Mouse (Mus musculus): ENCODE data around the gene Tmtc1. TPM values are rescaled to one million over a fixed set of nuclear protein-coding genes. Genes with fewer than 3 reads are reported as not detected.

Gene Tmtc1
- polyA plus RNA-seq, 1 experiment from 2014 or later: 1.0 TPM

DNA sequence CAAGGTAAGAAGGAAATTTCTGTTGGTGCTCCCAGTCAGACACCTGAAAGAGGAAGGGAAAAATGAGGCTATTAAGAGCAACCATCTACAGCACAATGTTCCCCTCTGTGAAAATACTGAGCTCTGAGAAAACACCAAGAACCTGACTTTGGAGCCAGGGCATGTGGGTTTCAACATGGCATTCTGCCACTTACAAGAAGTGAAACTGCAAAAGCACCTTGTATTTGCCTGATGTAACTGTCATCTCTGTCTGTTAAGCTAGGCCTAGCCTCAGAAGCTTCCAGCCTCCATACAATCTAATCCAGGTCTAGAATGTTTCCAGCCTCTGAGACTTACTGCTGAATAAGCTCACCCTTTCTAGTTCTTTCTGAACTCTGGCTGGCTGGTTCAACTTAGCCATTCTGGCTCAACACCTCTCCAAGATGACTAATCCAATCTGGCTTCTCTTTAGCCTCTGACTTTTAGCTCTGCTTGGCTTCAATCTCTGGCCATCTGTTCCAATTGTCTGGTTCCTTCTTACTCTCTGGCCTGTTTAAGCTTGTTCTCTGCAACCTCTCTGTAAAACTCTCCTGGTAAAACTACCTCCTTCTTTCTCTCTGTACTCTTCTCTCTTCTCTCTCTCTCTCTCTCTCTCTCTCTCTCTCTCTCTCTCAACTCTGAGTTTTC lies 107.8 kb downstream of the Tmtc1 start:
- Histone ChIP-seq H3K27me3 (ENCODE audit: control insufficient read depth, insufficient read depth, low read length) (no peaks in the 10 kb centered on the region), H3K9ac (ENCODE audit: low read length) (no peak overlapping the region), H3K36me3 (ENCODE audit: control insufficient read depth, insufficient read depth, low read length) (no peaks in the 10 kb centered on the region), H3K4me1 (ENCODE audit: control insufficient read depth, insufficient read depth, low read length) (no peaks in the 10 kb centered on the region), H3K4me2 (ENCODE audit: low read depth, severe bottlenecking) (no peak overlapping the region), H3K4me3 (ENCODE audit: low read depth, low read length) (no peak overlapping the region), H3K27ac (replicated peaks; ENCODE audit: low read depth, low read length) (no peak overlapping the region), H3K9me3 (ENCODE audit: control insufficient read depth, low read length) (no peaks in the 10 kb centered on the region)
- DNase-seq (ENCODE audit: low spot score) (no peak), ATAC-seq (ENCODE audit: insufficient number of reproducible peaks, low FRiP score, low TSS enrichment, low read depth) (no peak)

DNA sequence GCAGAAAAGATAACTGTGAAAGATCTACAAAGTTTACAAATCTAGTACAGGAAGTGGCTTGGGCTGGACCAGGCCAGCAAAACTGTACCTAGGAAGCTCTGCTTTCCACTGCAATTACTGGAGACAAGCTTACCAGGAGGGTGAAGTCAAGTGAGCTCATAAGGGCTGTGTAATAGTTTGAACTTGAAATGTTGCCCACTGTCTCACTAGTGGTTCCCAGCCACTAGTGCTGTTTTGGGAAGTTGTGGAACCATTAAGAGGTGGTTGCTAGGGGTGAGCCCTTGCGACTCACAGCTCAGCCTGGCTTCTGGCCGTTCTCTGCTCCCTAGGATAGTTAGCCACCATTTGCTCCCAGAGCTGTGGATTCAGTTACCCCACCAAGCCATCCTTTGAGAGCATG lies 112.3 kb downstream of the Tmtc1 start:
- Histone ChIP-seq H3K4me3 (ENCODE audit: low read depth, low read length) (no peak overlapping the region), H3K27me3 (ENCODE audit: control insufficient read depth, insufficient read depth, low read length) (no peaks in the 10 kb centered on the region), H3K27ac (replicated peaks; ENCODE audit: low read depth, low read length) (no peak overlapping the region), H3K9ac (ENCODE audit: low read length) (no peak overlapping the region), H3K4me2 (ENCODE audit: low read depth, severe bottlenecking) (no peak overlapping the region), H3K9me3 (ENCODE audit: control insufficient read depth, low read length) (no peaks in the 10 kb centered on the region), H3K36me3 (ENCODE audit: control insufficient read depth, insufficient read depth, low read length) (no peaks in the 10 kb centered on the region), H3K4me1 (ENCODE audit: control insufficient read depth, insufficient read depth, low read length) (no peaks in the 10 kb centered on the region)
- 77% methylated on average over 2 of the region's 2 CpGs for WGBS
- DNase-seq (ENCODE audit: low spot score) (no peak), ATAC-seq (ENCODE audit: insufficient number of reproducible peaks, low FRiP score, low TSS enrichment, low read depth) (no peak)

DNA sequence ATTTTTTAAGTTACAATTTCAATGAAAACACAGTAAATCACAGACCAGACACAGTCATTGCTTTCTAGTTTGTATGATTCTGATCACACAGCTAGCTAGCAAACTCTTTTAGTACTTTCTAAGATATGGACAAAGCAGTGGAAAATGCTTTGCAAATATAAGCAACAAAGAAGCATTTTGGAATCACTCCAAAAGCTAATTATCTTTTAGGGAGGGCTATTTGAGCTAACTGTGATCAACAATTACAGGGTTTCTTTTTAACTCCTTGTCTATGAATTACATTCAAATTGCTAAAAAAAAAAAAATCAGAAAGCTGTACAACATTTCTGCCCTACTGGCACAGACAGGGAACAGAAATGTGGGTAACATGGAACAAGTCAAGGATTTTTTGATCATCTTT lies 114.2 kb downstream of the Tmtc1 start:
- Histone ChIP-seq H3K9me3 (ENCODE audit: control insufficient read depth, low read length) (no peaks in the 10 kb centered on the region), H3K4me2 (ENCODE audit: low read depth, severe bottlenecking) (no peak overlapping the region), H3K4me1 (ENCODE audit: control insufficient read depth, insufficient read depth, low read length) (no peaks in the 10 kb centered on the region), H3K36me3 (ENCODE audit: control insufficient read depth, insufficient read depth, low read length) (no peaks in the 10 kb centered on the region), H3K9ac (ENCODE audit: low read length) (no peak overlapping the region), H3K27ac (replicated peaks; ENCODE audit: low read depth, low read length) (no peak overlapping the region), H3K4me3 (ENCODE audit: low read depth, low read length) (no peak overlapping the region), H3K27me3 (ENCODE audit: control insufficient read depth, insufficient read depth, low read length) (no peaks in the 10 kb centered on the region)
- DNase-seq (ENCODE audit: low spot score): no peak
- no peak for ATAC-seq (ENCODE audit: insufficient number of reproducible peaks, low FRiP score, low TSS enrichment, low read depth)

DNA sequence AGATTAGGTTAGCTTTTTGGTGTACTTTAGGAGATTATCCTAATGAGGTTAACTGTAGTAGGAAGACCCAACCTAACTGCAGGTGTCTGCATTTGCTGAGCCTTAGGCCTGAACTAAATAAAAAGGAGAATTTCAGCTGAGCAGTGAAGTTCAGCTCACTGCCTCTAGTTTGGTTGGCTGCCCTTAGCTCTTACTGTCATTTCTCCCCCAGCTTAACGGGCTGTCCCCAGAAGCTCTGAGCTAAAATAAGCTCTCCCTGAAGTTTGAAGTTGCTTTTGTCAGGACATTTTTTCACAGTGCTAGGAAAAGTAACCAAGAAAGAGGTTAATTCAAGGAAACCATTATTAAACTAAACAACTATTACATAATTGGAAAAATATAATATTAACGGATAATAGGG lies 115.3 kb downstream of the Tmtc1 start:
- DNase-seq (ENCODE audit: low spot score) (no peak), ATAC-seq (ENCODE audit: insufficient number of reproducible peaks, low FRiP score, low TSS enrichment, low read depth) (no peak)
- H3K9ac ChIP-seq (ENCODE audit: low read length): no peak overlapping the region
- H3K27me3 ChIP-seq (ENCODE audit: control insufficient read depth, insufficient read depth, low read length): no peaks in the 10 kb centered on the region
- no peak overlapping the region for H3K4me2 ChIP-seq (ENCODE audit: low read depth, severe bottlenecking)
- H3K4me1 ChIP-seq (ENCODE audit: control insufficient read depth, insufficient read depth, low read length): no peaks in the 10 kb centered on the region
- no peak overlapping the region for H3K4me3 ChIP-seq (ENCODE audit: low read depth, low read length)
- H3K27ac ChIP-seq (replicated peaks; ENCODE audit: low read depth, low read length): no peak overlapping the region
- 73% methylated on average over 2 of the region's 2 CpGs for WGBS
- no peaks in the 10 kb centered on the region for H3K9me3 ChIP-seq (ENCODE audit: control insufficient read depth, low read length)
- H3K36me3 ChIP-seq (ENCODE audit: control insufficient read depth, insufficient read depth, low read length): no peaks in the 10 kb centered on the region

DNA sequence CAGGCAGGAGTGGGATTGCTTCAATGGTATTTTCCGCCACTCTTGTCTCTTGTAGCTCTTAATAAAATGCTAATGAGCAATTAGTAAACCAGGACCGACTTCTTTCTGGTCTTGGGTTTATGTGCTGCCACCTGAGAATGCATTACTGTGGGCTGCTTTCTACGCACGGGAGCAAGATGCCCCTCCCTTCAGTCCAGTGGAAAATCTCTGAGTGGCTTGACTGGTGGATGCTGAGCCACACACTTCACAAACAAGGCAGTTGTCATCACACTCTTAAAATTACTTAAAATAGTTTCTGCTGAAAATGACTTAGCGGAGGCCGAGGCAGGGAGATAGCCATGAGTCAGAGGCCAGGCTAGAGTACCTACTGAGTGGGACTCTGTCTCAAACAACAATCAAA lies 116.1 kb downstream of the Tmtc1 start:
- Histone ChIP-seq H3K4me1 (ENCODE audit: control insufficient read depth, insufficient read depth, low read length) (no peaks in the 10 kb centered on the region), H3K36me3 (ENCODE audit: control insufficient read depth, insufficient read depth, low read length) (no peaks in the 10 kb centered on the region), H3K4me3 (ENCODE audit: low read depth, low read length) (no peak overlapping the region), H3K9ac (ENCODE audit: low read length) (no peak overlapping the region), H3K27me3 (ENCODE audit: control insufficient read depth, insufficient read depth, low read length) (no peaks in the 10 kb centered on the region), H3K9me3 (ENCODE audit: control insufficient read depth, low read length) (no peaks in the 10 kb centered on the region), H3K4me2 (ENCODE audit: low read depth, severe bottlenecking) (no peak overlapping the region), H3K27ac (replicated peaks; ENCODE audit: low read depth, low read length) (no peak overlapping the region)
- ATAC-seq (ENCODE audit: insufficient number of reproducible peaks, low FRiP score, low TSS enrichment, low read depth) (no peak), DNase-seq (ENCODE audit: low spot score) (no peak)
- 56% methylated on average over 6 of the region's 6 CpGs for WGBS

DNA sequence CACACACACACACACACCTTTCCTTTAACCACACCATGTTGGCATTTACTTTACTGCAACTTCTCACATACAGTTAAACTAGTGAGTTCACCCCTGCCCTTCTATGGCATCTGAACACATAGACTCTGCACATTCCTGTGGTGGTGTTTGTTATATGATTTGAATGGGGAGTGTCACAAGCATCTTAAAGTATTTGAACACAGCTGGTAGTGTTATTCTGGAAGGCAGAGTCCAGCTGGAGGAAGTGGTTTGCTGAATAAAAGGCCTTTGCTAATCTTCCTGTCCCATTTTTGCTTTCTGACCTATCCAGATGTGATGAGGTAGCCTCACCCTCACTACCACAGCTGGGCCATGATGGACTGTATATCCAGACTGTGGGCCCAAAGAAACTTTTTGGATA lies 125.5 kb downstream of the Tmtc1 start:
- no peak overlapping the region for H3K9ac ChIP-seq (ENCODE audit: low read length)
- H3K9me3 ChIP-seq (ENCODE audit: control insufficient read depth, low read length): no peaks in the 10 kb centered on the region
- ATAC-seq (ENCODE audit: insufficient number of reproducible peaks, low FRiP score, low TSS enrichment, low read depth): no peak
- no peak overlapping the region for H3K27ac ChIP-seq (replicated peaks; ENCODE audit: low read depth, low read length)
- no peaks in the 10 kb centered on the region for H3K36me3 ChIP-seq (ENCODE audit: control insufficient read depth, insufficient read depth, low read length)
- no peak overlapping the region for H3K4me3 ChIP-seq (ENCODE audit: low read depth, low read length)
- DNase-seq (ENCODE audit: low spot score): no peak
- H3K27me3 ChIP-seq (ENCODE audit: control insufficient read depth, insufficient read depth, low read length): no peaks in the 10 kb centered on the region
- H3K4me1 ChIP-seq (ENCODE audit: control insufficient read depth, insufficient read depth, low read length): no peaks in the 10 kb centered on the region
- H3K4me2 ChIP-seq (ENCODE audit: low read depth, severe bottlenecking): no peak overlapping the region

DNA sequence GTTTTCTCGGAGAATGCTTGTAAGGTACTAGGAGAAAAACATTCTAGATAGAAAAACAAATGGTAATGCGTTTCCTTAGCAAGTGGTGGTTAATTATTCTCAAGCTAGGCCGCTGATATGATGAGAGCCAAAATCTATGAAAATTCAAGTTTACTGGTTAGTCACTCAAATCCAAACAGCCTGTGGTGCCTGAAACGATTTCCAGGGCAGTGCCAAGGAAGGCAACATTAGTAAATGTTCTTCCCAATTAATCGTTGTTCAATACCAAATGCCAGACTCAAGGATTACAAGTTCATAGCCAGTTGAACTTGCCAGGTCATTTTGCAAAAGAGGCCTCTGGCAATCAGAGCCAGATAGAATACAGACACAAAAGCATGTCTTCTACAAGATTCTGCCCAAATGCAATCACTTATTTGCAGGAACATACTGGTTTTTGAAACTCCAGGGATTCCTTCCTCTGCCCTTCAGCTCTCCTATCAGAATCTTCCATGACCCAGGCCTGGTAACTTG lies 128.6 kb downstream of the Tmtc1 start:
- no peak overlapping the region for H3K27ac ChIP-seq (replicated peaks; ENCODE audit: low read depth, low read length)
- no peak overlapping the region for H3K4me2 ChIP-seq (ENCODE audit: low read depth, severe bottlenecking)
- DNase-seq (ENCODE audit: low spot score): no peak
- H3K36me3 ChIP-seq (ENCODE audit: control insufficient read depth, insufficient read depth, low read length): no peaks in the 10 kb centered on the region
- 79% methylated on average over 5 of the region's 5 CpGs for WGBS
- ATAC-seq (ENCODE audit: insufficient number of reproducible peaks, low FRiP score, low TSS enrichment, low read depth): no peak
- H3K4me3 ChIP-seq (ENCODE audit: low read depth, low read length): no peak overlapping the region
- no peaks in the 10 kb centered on the region for H3K9me3 ChIP-seq (ENCODE audit: control insufficient read depth, low read length)
- H3K4me1 ChIP-seq (ENCODE audit: control insufficient read depth, insufficient read depth, low read length): no peaks in the 10 kb centered on the region
- no peak overlapping the region for H3K9ac ChIP-seq (ENCODE audit: low read length)
- no peaks in the 10 kb centered on the region for H3K27me3 ChIP-seq (ENCODE audit: control insufficient read depth, insufficient read depth, low read length)

DNA sequence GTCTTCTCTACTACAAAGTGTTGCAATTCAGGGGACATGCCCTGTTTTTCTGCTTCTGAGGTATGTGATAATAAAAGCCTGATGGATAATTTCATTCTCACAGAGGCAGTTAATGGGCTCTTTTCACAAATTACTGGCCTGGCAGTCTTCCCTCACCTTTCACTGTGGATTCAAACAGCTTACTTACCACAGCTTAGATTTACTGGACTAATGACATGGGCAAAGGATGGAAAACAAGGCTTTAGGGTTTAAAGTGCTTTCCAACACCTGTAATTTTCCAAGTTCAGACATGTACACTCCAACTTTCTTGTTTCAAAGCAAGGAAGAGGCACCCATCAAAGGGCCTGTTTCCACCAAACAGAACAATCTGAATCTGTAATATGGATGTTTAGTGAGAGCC lies 129.1 kb downstream of the Tmtc1 start:
- DNase-seq (ENCODE audit: low spot score) (no peak), ATAC-seq (ENCODE audit: insufficient number of reproducible peaks, low FRiP score, low TSS enrichment, low read depth) (no peak)
- Histone ChIP-seq H3K4me3 (ENCODE audit: low read depth, low read length) (no peak overlapping the region), H3K27ac (replicated peaks; ENCODE audit: low read depth, low read length) (no peak overlapping the region), H3K27me3 (ENCODE audit: control insufficient read depth, insufficient read depth, low read length) (no peaks in the 10 kb centered on the region), H3K4me1 (ENCODE audit: control insufficient read depth, insufficient read depth, low read length) (no peaks in the 10 kb centered on the region), H3K9ac (ENCODE audit: low read length) (no peak overlapping the region), H3K9me3 (ENCODE audit: control insufficient read depth, low read length) (no peaks in the 10 kb centered on the region), H3K36me3 (ENCODE audit: control insufficient read depth, insufficient read depth, low read length) (no peaks in the 10 kb centered on the region), H3K4me2 (ENCODE audit: low read depth, severe bottlenecking) (no peak overlapping the region)

DNA sequence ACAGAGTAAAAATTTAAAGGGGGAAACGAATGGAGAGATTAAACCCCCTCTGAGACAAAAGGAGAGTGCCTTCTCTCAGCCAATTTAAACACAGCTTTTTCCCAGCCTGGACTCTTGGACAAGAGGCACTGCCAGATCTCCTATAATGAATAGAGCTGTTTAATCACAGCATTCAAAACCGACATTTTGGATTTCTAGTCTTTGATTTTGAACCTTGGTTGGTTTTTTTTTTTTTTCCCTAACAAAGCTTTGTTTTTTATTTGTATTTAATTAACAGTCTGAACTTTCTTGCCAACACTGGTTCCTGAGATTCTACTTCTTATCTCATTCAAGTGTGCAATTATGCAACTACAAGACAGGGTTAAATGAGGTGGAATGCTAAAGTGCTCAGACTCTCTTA lies 133.2 kb downstream of the Tmtc1 start:
- H3K4me3 ChIP-seq (ENCODE audit: low read depth, low read length): no peak overlapping the region
- no peak overlapping the region for H3K9ac ChIP-seq (ENCODE audit: low read length)
- no peaks in the 10 kb centered on the region for H3K27me3 ChIP-seq (ENCODE audit: control insufficient read depth, insufficient read depth, low read length)
- H3K36me3 ChIP-seq (ENCODE audit: control insufficient read depth, insufficient read depth, low read length): no peaks in the 10 kb centered on the region
- no peak overlapping the region for H3K27ac ChIP-seq (replicated peaks; ENCODE audit: low read depth, low read length)
- DNase-seq (ENCODE audit: low spot score) (no peak), ATAC-seq (ENCODE audit: insufficient number of reproducible peaks, low FRiP score, low TSS enrichment, low read depth) (no peak)
- H3K9me3 ChIP-seq (ENCODE audit: control insufficient read depth, low read length): no peaks in the 10 kb centered on the region
- WGBS: 36% methylated on average over 2 of the region's 2 CpGs
- H3K4me2 ChIP-seq (ENCODE audit: low read depth, severe bottlenecking): no peak overlapping the region
- H3K4me1 ChIP-seq (ENCODE audit: control insufficient read depth, insufficient read depth, low read length): no peaks in the 10 kb centered on the region
